Mouse (Mus musculus) liver, embryonic 14.5 days (tissue): ENCODE measurements around the gene Dyx1c1. TPM values are rescaled to one million over a fixed set of nuclear protein-coding genes. Genes with fewer than 3 reads are reported as not detected.
A peak's percentile ranks its signal among the peaks of the same experiment; 100 is the strongest.

Experiments used
- ATAC-seq: fragments of 200-750 bp; cut with Nextera tagmentation; 2 replicates; pipeline ENCODE4 v1.8.0; 2017; ENCODE audit warnings: moderate number of reproducible peaks, mild to moderate bottlenecking, moderate library complexity; ENCODE audit not compliant: insufficient read depth
- DNase-seq, 3 experiments: peaks; one replicate each; pipeline ENCODE4 v3.0.0-alpha.2; 2012 to 2013; ENCODE audit warnings: low read depth in 3 of 3, low spot score in 3 of 3
- H3K27ac ChIP-seq: fragments of 300-500 bp; sonication (generic); 2 replicates; pipeline ENCODE4 v1.5.1; 2014; ENCODE audit warnings: moderate library complexity, mild to moderate bottlenecking, control low read depth, inconsistent platforms
- H3K27me3 ChIP-seq: fragments of 300-500 bp; sonication (generic); 2 replicates; pipeline ENCODE4 v1.6.1; 2014; ENCODE audit warnings: mild to moderate bottlenecking, low read length, moderate library complexity; ENCODE audit not compliant: control insufficient read depth, insufficient read depth
- H3K36me3 ChIP-seq: fragments of 300-500 bp; sonication (generic); replicated peaks from 2 replicates; pipeline ENCODE4 v1.6.1; 2014; ENCODE audit warnings: low read depth; ENCODE audit not compliant: control insufficient read depth, insufficient read depth
- H3K4me1 ChIP-seq, 2 experiments: fragments of 200-500 bp in 1 of 2; fragments of 300-500 bp in 1 of 2; sonication (generic) in 1 of 2; replicated peaks; 2 replicates each; pipeline ENCODE4 v1.6.1; 2012 to 2014; ENCODE audit warnings: antibody characterized with exemption in 1 of 2, inconsistent platforms in 1 of 2, low read length in 1 of 2; ENCODE audit not compliant: control insufficient read depth in 2 of 2, insufficient read depth in 2 of 2
- H3K4me2 ChIP-seq: fragments of 300-500 bp; sonication (generic); 2 replicates; pipeline ENCODE4 v1.6.1; 2014; ENCODE audit warnings: low read depth, mild to moderate bottlenecking, control low read depth, moderate library complexity
- H3K4me3 ChIP-seq, 2 experiments: fragments of 200-500 bp in 1 of 2; fragments of 300-500 bp in 1 of 2; sonication (generic) in 1 of 2; 2 replicates each; pipeline ENCODE4 v1.5.1; 2012 to 2014; ENCODE audit warnings: low read depth in 2 of 2, low read length in 2 of 2, mild to moderate bottlenecking in 2 of 2, control low read depth in 1 of 2, inconsistent platforms in 1 of 2, moderate library complexity in 1 of 2; ENCODE audit not compliant: insufficient read depth in 1 of 2
- H3K9ac ChIP-seq: fragments of 300-500 bp; sonication (generic); replicated peaks from 2 replicates; pipeline ENCODE4 v1.6.1; 2014; ENCODE audit warnings: mild to moderate bottlenecking, control low read depth, moderate library complexity
- H3K9me3 ChIP-seq: fragments of 300-500 bp; sonication (generic); 2 replicates; pipeline ENCODE4 v1.6.1; 2016; ENCODE audit warnings: low read length, mixed read lengths; ENCODE audit not compliant: control insufficient read depth
- CTCF ChIP-seq: IDR thresholded peaks from 2 replicates; pipeline ENCODE4 v1.5.1; 2016; ENCODE audit warnings: antibody characterized with exemption, low read depth, control low read depth
- EP300 ChIP-seq: IDR thresholded peaks from 2 replicates; pipeline ENCODE4 v1.6.1; 2016; ENCODE audit warnings: antibody characterized with exemption, low read depth
- WGBS: fragments of 180-500 bp; shearing (Covaris S2); extraction: QIAGEN DNeasy Blood & Tissue Kit; methylation state at CpG from one replicate; pipeline ENCODE4 v1.1.7; 2014; ENCODE audit not compliant: insufficient replicate concordance; 5-methylcytosine and 5-hydroxymethylcytosine counted together
- polyA plus RNA-seq, 2 experiments: library from polyadenylated mRNA; depleted of rRNA in 1 of 2; stranded (reverse) in 1 of 2; unstranded in 1 of 2; fragments of >200 nt; fragmentation: Nextera tagmentation in 1 of 2; extraction: Ambion mirVana in 1 of 2; gene quantifications; 2 replicates each; pipeline versions ENCODE4 v1.2.1 to v1.2.3; 2012 to 2014

Dyx1c1 gene
- polyA plus RNA-seq, 2 experiments, result 0.13 to 0.15 TPM

DNA sequence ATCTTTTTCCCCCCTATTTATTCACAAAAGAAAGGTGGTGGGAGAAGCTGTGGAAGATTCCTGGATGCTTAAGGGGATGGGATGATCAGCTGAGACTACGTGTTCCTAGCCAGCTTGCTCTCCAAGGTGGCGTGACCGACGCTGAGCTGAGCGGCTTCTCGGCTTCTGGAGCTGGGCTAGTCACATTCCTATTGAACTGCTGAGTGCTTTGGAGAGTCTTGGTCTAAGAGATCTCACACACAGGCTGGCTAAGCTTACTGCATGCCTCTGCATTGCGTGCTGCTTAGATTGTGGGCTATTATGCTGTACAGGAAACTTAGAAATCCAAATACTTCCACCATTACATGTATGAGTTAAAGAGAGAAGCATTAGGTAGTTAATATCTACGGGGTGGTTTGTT, 45.5 kb downstream of the Dyx1c1 start:
- Histone ChIP-seq H3K9ac (no peak overlapping the region), H3K4me2 (no peak overlapping the region), H3K27me3 (no peaks in the 10 kb centered on the region), H3K4me3 (no peak overlapping the region), H3K9me3 (no peaks in the 10 kb centered on the region), H3K4me1 (peaks cover 0 to 4% of the 10 kb centered on the region in 2 experiments; a peak in 2 of 4 replicates), H3K27ac (no peak overlapping the region), H3K36me3 (no peaks in the 10 kb centered on the region)
- DNase-seq (no peak), ATAC-seq (no peak)
- TF ChIP-seq CTCF, result no peak
- no peak for TF ChIP-seq EP300
- WGBS, result 77% methylated on average over 8 of the region's 8 CpGs

DNA sequence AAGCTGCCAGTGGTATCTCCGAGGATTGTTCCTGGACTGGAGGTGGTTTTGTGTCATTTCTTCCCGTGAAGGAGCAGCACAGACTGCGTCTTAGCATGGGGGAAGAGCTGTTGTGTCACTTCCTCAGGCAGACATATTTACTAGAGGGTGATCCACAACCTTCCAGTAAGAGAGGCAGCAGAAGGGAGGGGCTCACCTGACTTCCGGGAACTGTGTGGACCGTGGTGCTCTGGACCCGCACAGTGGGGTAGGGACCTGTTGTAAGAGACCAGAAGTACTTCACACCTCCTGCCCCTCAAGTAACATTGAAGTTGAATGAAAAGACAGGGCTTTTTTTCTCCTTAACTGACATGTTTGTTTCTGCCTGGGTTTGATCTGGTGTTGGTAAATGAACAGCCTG, 46.5 kb downstream of the Dyx1c1 start:
- Histone ChIP-seq H3K27me3 (no peaks in the 10 kb centered on the region), H3K9me3 (no peaks in the 10 kb centered on the region), H3K4me2 (no peak overlapping the region), H3K36me3 (no peaks in the 10 kb centered on the region), H3K9ac (no peak overlapping the region), H3K4me1 (peaks cover 0 to 4% of the 10 kb centered on the region in 2 experiments; a peak in 2 of 4 replicates), H3K27ac (no peak overlapping the region), H3K4me3 (no peak overlapping the region)
- ATAC-seq (no peak), DNase-seq (no peak)
- TF ChIP-seq CTCF, result no peak
- no peak for TF ChIP-seq EP300
- WGBS, result 67% methylated on average over 6 of the region's 6 CpGs

- Histone ChIP-seq H3K27me3 (no peaks in the 10 kb centered on the region), H3K4me2 (no peak overlapping the region), H3K9me3 (no peaks in the 10 kb centered on the region), H3K27ac (no peak overlapping the region), H3K9ac (no peak overlapping the region), H3K36me3 (no peaks in the 10 kb centered on the region), H3K4me3 (no peak overlapping the region), H3K4me1 (peaks cover 0 to 4% of the 10 kb centered on the region in 2 experiments; a peak in 2 of 4 replicates)
- 85% methylated on average over 3 of the region's 3 CpGs for WGBS
- TF ChIP-seq EP300, result no peak
- peak; percentile 21; the same call in 1 of the 2 replicates for TF ChIP-seq CTCF
- ATAC-seq, result no peak
- no peak for DNase-seq
Observed at GRCm38 (mm10) chr9:73006175-73006574, 47.6 kb downstream of the Dyx1c1 start.

DNA sequence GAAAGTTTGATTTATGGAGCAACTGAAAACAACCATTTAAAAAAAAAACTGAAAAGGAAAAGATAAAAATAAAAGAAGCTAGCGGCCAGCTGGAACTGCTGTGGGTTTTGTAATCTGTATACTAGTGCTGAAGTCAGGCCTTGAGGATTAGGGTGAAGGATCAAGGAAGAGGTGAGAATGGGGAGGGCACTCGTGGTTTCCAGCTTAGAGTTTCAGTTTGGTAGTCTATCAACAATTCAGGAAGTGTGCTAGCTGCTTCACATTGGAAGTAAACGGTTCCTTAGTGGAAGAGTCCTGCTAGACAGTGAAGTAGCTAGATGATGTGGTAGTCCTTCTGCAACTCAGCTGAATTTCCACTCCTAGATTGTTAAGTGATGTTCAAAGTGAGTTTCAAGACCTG, 49.8 kb downstream of the Dyx1c1 start:
- 27% methylated on average over 3 of the region's 3 CpGs for WGBS
- DNase-seq (no peak), ATAC-seq (no peak)
- Histone ChIP-seq H3K27me3 (no peaks in the 10 kb centered on the region), H3K4me1 (no peaks in the 10 kb centered on the region), H3K27ac (no peak overlapping the region), H3K4me2 (no peak overlapping the region), H3K9me3 (no peaks in the 10 kb centered on the region), H3K36me3 (no peaks in the 10 kb centered on the region), H3K4me3 (no peak overlapping the region), H3K9ac (no peak overlapping the region)
- TF ChIP-seq EP300 (no peak), CTCF (no peak)

DNA sequence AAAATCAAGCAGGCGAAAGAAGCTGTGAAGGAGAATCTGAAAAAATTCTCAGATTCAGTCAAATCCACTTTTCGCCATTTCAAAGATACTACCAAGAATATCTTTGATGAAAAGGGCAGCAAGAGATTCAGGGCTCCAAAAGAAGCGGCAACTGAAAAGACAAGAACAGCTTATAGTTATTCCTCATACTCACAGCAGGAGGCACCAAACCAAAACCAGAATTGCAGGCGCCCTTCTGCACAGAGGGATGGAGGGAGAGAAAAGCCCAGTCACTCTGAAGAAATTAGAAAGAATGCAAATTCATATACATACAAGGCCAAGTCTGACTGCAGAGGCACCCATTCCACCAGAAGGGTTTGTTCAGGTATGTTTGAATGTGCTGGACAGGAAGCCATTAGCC, 54.0 kb downstream of the Dyx1c1 start:
- Histone ChIP-seq H3K27ac (no peak overlapping the region), H3K9me3 (no peaks in the 10 kb centered on the region), H3K4me3 (no peak overlapping the region), H3K27me3 (no peaks in the 10 kb centered on the region), H3K36me3 (no peaks in the 10 kb centered on the region; the same call in 1 of the 2 replicates), H3K9ac (no peak overlapping the region), H3K4me2 (no peak overlapping the region), H3K4me1 (no peaks in the 10 kb centered on the region)
- no peak for TF ChIP-seq CTCF
- 74% methylated on average over 4 of the region's 4 CpGs for WGBS
- DNase-seq (no peak), ATAC-seq (no peak)
